Mouse (Mus musculus) MEL (cell line): Measurements from ENCODE around the gene Adamts2. TPM values are rescaled to one million over a fixed set of nuclear protein-coding genes. Genes with fewer than 3 reads are reported as not detected.

Experiments used
- DNase-seq: peaks from one replicate; pipeline ENCODE4 v3.0.0; 2011; ENCODE audit warnings: low read depth, low spot score
- H3K27ac ChIP-seq: 2 replicates; pipeline ENCODE4 v1.5.1; 2012; ENCODE audit warnings: low read depth, mild to moderate bottlenecking, control low read depth, low read length, moderate library complexity; ENCODE audit not compliant: control insufficient read depth
- H3K27me3 ChIP-seq, 2 experiments: fragments of 150-350 bp in 1 of 2; sonication (generic) in 1 of 2; 2 replicates each; pipeline ENCODE4 v1.6.1; 2012; ENCODE audit warnings: low read length in 2 of 2, mild to moderate bottlenecking in 2 of 2, improper control_type of control experiment in 1 of 2, moderate library complexity in 1 of 2; ENCODE audit not compliant: insufficient read depth in 2 of 2, control insufficient read depth in 1 of 2
- H3K36me3 ChIP-seq, 2 experiments: 2 replicates each; pipeline ENCODE4 v1.6.1; 2012 to 2014; ENCODE audit warnings: low read length in 2 of 2, improper control_type of control experiment in 1 of 2, inconsistent platforms in 1 of 2, mild to moderate bottlenecking in 1 of 2; ENCODE audit not compliant: insufficient read depth in 2 of 2, control insufficient read depth in 1 of 2
- H3K4me1 ChIP-seq, 2 experiments: fragments of 150-350 bp in 1 of 2; sonication (generic) in 1 of 2; 2 replicates each; pipeline ENCODE4 v1.6.1; 2012; ENCODE audit warnings: low read length in 2 of 2, improper control_type of control experiment in 1 of 2, mild to moderate bottlenecking in 1 of 2; ENCODE audit not compliant: insufficient read depth in 2 of 2, control insufficient read depth in 1 of 2
- H3K4me3 ChIP-seq, 2 experiments: fragments of 150-350 bp in 1 of 2; sonication (generic) in 1 of 2; 2 replicates each; pipeline ENCODE4 v1.5.1; 2012; ENCODE audit warnings: low read depth in 2 of 2, low read length in 2 of 2, mild to moderate bottlenecking in 2 of 2, moderate library complexity in 2 of 2, control low read depth in 1 of 2, improper control_type of control experiment in 1 of 2; ENCODE audit not compliant: control insufficient read depth in 1 of 2, insufficient read depth in 1 of 2
- H3K79me2 ChIP-seq: 2 replicates; pipeline ENCODE4 v1.6.1; 2012; ENCODE audit warnings: mild to moderate bottlenecking, low read length, moderate library complexity; ENCODE audit not compliant: control insufficient read depth, poor library complexity, insufficient read depth
- H3K9ac ChIP-seq: 2 replicates; pipeline ENCODE4 v1.6.1; 2012; ENCODE audit warnings: low read depth, mild to moderate bottlenecking, control low read depth, low read length, moderate library complexity; ENCODE audit not compliant: control insufficient read depth, poor library complexity, severe bottlenecking
- H3K9me3 ChIP-seq: fragments of 150-350 bp; sonication (generic); replicated peaks from 2 replicates; pipeline ENCODE4 v1.6.1; 2012; ENCODE audit warnings: mild to moderate bottlenecking, low read length, improper control_type of control experiment, moderate library complexity; ENCODE audit not compliant: insufficient read depth
- BHLHE40 ChIP-seq: IDR thresholded peaks from 2 replicates; pipeline ENCODE4 v1.6.1; 2012; ENCODE audit warnings: low read depth, mild to moderate bottlenecking, inconsistent platforms, low read length, improper control_type of control experiment, borderline replicate concordance
- ELF1 ChIP-seq: IDR thresholded peaks from 2 replicates; pipeline ENCODE4 v1.6.1; 2014; ENCODE audit warnings: low read depth, mild to moderate bottlenecking, inconsistent platforms, low read length, improper control_type of control experiment, moderate library complexity
- EP300 ChIP-seq, 2 experiments: IDR thresholded peaks; 2 replicates each; pipeline ENCODE4 v1.6.1; 2011; ENCODE audit warnings: improper control_type of control experiment in 2 of 2, low read length in 2 of 2, low read depth in 1 of 2, mild to moderate bottlenecking in 1 of 2
- GABPA ChIP-seq: IDR thresholded peaks from 2 replicates; pipeline ENCODE4 v1.6.1; 2012; ENCODE audit warnings: low read depth, mild to moderate bottlenecking, inconsistent platforms, low read length, improper control_type of control experiment, moderate library complexity
- JUND ChIP-seq: IDR thresholded peaks from 2 replicates; pipeline ENCODE4 v1.6.1; 2011; ENCODE audit warnings: low read depth, mild to moderate bottlenecking, improper control_type of control experiment, low read length
- KAT2A ChIP-seq: conservative IDR thresholded peaks from 2 replicates; pipeline ENCODE4 v1.6.1; 2012; ENCODE audit warnings: low read depth, low read length, improper control_type of control experiment, inconsistent platforms
- MAFK ChIP-seq: IDR thresholded peaks from 2 replicates; pipeline ENCODE4 v1.6.1; 2011; ENCODE audit warnings: low read depth, mild to moderate bottlenecking, low read length, improper control_type of control experiment, borderline replicate concordance
- MAX ChIP-seq: IDR thresholded peaks from 2 replicates; pipeline ENCODE4 v1.6.1; 2011; ENCODE audit warnings: low read length, improper control_type of control experiment
- MXI1 ChIP-seq: IDR thresholded peaks from 2 replicates; pipeline ENCODE4 v1.6.1; 2011; ENCODE audit warnings: mild to moderate bottlenecking, low read depth, low read length, improper control_type of control experiment
- MYC ChIP-seq: IDR thresholded peaks from 2 replicates; pipeline ENCODE4 v1.6.1; 2011; ENCODE audit warnings: low read depth, mild to moderate bottlenecking, low read length, improper control_type of control experiment, moderate library complexity
- POLR2A ChIP-seq, 2 experiments: IDR thresholded peaks; 2 replicates each; pipeline ENCODE4 v1.6.1; 2011 to 2012; ENCODE audit warnings: low read length in 2 of 2, mild to moderate bottlenecking in 2 of 2, control low read depth in 1 of 2, improper control_type of control experiment in 1 of 2, low read depth in 1 of 2, moderate library complexity in 1 of 2; ENCODE audit not compliant: control insufficient read depth in 1 of 2, insufficient read depth in 1 of 2, poor library complexity in 1 of 2
- POLR2AphosphoS5 ChIP-seq: IDR thresholded peaks from 2 replicates; pipeline ENCODE4 v1.6.1; 2012; ENCODE audit warnings: low read depth, borderline replicate concordance, mild to moderate bottlenecking, inconsistent platforms, low read length, moderate library complexity, mixed read lengths
- SMC3 ChIP-seq: IDR thresholded peaks from 2 replicates; pipeline ENCODE4 v1.6.1; 2011; ENCODE audit warnings: low read depth, low read length, improper control_type of control experiment
- TAL1 ChIP-seq: IDR thresholded peaks from 2 replicates; pipeline ENCODE4 v1.6.1; 2012; ENCODE audit warnings: mild to moderate bottlenecking, inconsistent platforms, low read length, moderate library complexity, mixed read lengths
- TBP ChIP-seq: IDR thresholded peaks from 2 replicates; pipeline ENCODE4 v1.8.0; 2011; ENCODE audit warnings: low read depth, low read length, improper control_type of control experiment
- UBTF ChIP-seq: IDR thresholded peaks from 2 replicates; pipeline ENCODE4 v1.6.1; 2012; ENCODE audit warnings: low read depth, mild to moderate bottlenecking, inconsistent platforms, low read length, improper control_type of control experiment, moderate library complexity, borderline replicate concordance; ENCODE audit not compliant: insufficient read depth
- USF1 ChIP-seq: IDR thresholded peaks from 2 replicates; pipeline ENCODE4 v1.6.1; 2014; ENCODE audit warnings: low read depth, mild to moderate bottlenecking, inconsistent platforms, low read length, improper control_type of control experiment, moderate library complexity
- USF2 ChIP-seq, 2 experiments: IDR thresholded peaks; 2 replicates each; pipeline ENCODE4 v1.6.1; 2011 to 2012; ENCODE audit warnings: improper control_type of control experiment in 2 of 2, low read length in 2 of 2, borderline replicate concordance in 1 of 2, inconsistent platforms in 1 of 2, low read depth in 1 of 2, mild to moderate bottlenecking in 1 of 2; ENCODE audit not compliant: insufficient read depth in 1 of 2
- ZMIZ1 ChIP-seq: IDR thresholded peaks from 2 replicates; pipeline ENCODE4 v1.6.1; 2012; ENCODE audit warnings: low read depth, mild to moderate bottlenecking, inconsistent platforms, low read length, improper control_type of control experiment, moderate library complexity
- ZNF384 ChIP-seq: IDR thresholded peaks from 2 replicates; pipeline ENCODE4 v1.6.1; 2012; ENCODE audit warnings: low read depth, mild to moderate bottlenecking, inconsistent platforms, low read length, improper control_type of control experiment
- polyA plus RNA-seq, 2 experiments: library from polyadenylated mRNA; stranded (reverse) in 1 of 2; unstranded in 1 of 2; fragments of >175 nt in 1 of 2; fragments of >200 nt in 1 of 2; gene quantifications; 2 replicates each; pipeline versions ENCODE4 v1.2.1 to v1.2.4; 2012; ENCODE audit warnings: low replicate concordance in 2 of 2, low read depth in 1 of 2; ENCODE audit not compliant: insufficient read length in 2 of 2, insufficient read depth in 1 of 2, missing spikeins in 1 of 2
- total RNA-seq: library from RNA; depleted of rRNA; stranded (reverse); fragments of 300-350 nt; gene quantifications from 2 replicates; pipeline ENCODE4 v1.2.3, GENCODE M21; 2012

Gene Adamts2
- total and polyA plus RNA-seq, 3 experiments: not detected

- Histone ChIP-seq H3K27me3 (no peaks in the 10 kb centered on the region), H3K27ac (no peak overlapping the region), H3K36me3 (no peaks in the 10 kb centered on the region), H3K4me3 (no peak overlapping the region), H3K79me2 (no peaks in the 10 kb centered on the region), H3K4me1 (no peaks in the 10 kb centered on the region), H3K9me3 (no peaks in the 10 kb centered on the region), H3K9ac (no peak overlapping the region)
- no peak for DNase-seq
- TF ChIP-seq TBP (no peak), POLR2A (IDR thresholded peaks at IDR 0.05; ENCODE audit: control insufficient read depth in 1 of 2, insufficient read depth in 1 of 2, low read depth in 1 of 2, low read length in 2 of 2, poor library complexity in 1 of 2) (no peak), EP300 (IDR thresholded peaks at IDR 0.05; ENCODE audit: low read depth in 1 of 2, low read length in 2 of 2) (no peak), MAFK (no peak), UBTF (no peak), MAX (no peak), BHLHE40 (no peak), POLR2AphosphoS5 (no peak), ZNF384 (no peak), USF2 (IDR thresholded peaks at IDR 0.05; ENCODE audit: borderline replicate concordance in 1 of 2, insufficient read depth in 1 of 2, low read depth in 1 of 2, low read length in 2 of 2) (no peak), JUND (no peak), KAT2A (no peak), MYC (no peak), MXI1 (no peak), USF1 (no peak), SMC3 (no peak), ZMIZ1 (no peak), TAL1 (no peak)
These were observed 131.3 kb downstream of the Adamts2 start for GRCm38 (mm10) chr11:50733146-50733545.

- no peak overlapping the region for H3K9ac ChIP-seq
- H3K4me3 ChIP-seq: no peak overlapping the region
- H3K36me3 ChIP-seq: no peaks in the 10 kb centered on the region
- H3K79me2 ChIP-seq: no peaks in the 10 kb centered on the region
- no peaks in the 10 kb centered on the region for H3K9me3 ChIP-seq
- H3K27me3 ChIP-seq: no peaks in the 10 kb centered on the region
- TF ChIP-seq ELF1: no peak
- no peak for TF ChIP-seq GABPA
- no peak for TF ChIP-seq UBTF
- H3K4me1 ChIP-seq: no peaks in the 10 kb centered on the region
- no peak for DNase-seq
- H3K27ac ChIP-seq: no peak overlapping the region
These were observed 132.2 kb downstream of the Adamts2 start for GRCm38 (mm10) chr11:50734129-50734528.
